Mouse (Mus musculus) adrenal gland, adult 18-20 months (tissue): ENCODE data around the gene Mad1l1. TPM values are rescaled to one million over a fixed set of nuclear protein-coding genes. Genes with fewer than 3 reads are reported as not detected.

Source experiments
- DNase-seq, 2 experiments: peaks; one replicate each; pipeline ENCODE4 v3.0.0; 2021 to 2022; ENCODE audit warnings: low spot score in 2 of 2
- total RNA-seq, 2 experiments: library from RNA; stranded (reverse); gene quantifications; 1 replicate in 1 of 2; 2 replicates in 1 of 2; pipeline ENCODE4 v1.2.3; 2021

Mad1l1 gene
- total RNA-seq, 2 experiments from 2014 or later, result 11.4 to 12.9 TPM

GRCm38 (mm10) chr5:139969151-139969948 is 352.0 kb downstream of the Mad1l1 start:
- DNase-seq, result no peak

DNA sequence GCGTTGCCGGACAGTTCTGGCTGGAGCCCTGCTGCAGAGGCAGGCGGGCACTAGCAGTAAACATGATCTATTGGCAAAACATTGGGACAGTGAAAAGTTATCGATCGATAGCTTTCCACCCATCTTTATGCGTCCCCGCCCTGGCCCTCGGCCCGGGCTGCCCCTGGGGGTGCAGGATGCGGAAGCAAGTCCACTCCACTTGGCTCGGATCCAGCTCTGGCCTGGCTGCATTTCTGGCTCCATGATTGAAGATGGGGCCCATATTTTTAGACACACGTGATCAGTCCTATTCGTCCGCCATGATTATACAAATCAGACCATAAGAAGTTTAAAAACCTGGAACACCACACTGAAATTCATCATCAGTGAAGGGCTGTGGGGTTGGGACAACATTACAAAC is 355.8 kb downstream of the Mad1l1 start:
- no peak for DNase-seq

DNA sequence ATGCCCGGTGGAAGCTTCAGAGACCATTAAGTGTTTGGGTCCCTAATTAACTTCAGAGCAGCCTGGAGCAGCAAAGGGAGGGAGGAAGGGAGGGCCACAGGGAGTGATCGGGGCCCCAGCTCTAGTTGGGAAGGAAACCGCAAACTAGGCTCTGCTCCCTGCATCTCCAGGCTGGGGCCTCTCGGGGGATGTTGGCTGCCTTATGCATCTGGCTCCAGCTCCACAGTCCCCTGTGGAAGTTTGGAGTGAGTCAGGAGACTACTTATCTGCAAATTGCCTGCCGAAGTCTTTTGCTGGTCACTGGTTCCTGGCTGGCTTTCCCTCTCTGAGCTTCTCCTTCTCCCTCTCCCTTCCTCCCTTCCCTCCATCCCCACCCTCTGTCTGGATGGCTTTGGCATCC is 357.0 kb downstream of the Mad1l1 start:
- DNase-seq, result no peak

GRCm38 (mm10) chr5:139959741-139960140 is 361.6 kb downstream of the Mad1l1 start:
- no peak for DNase-seq

Other genes with a start within 250 kb of the Mad1l1 start
- gene Nudt1, start 104 bp upstream of the Mad1l1 start, total RNA-seq, result 10 to 100 TPM; 13.5 to 17.6 TPM
- 10 to 100 TPM; 13.3 to 14.8 TPM for gene Mrm2, start 10.3 kb upstream of the Mad1l1 start, total RNA-seq
- 10 to 100 TPM; 13.8 to 13.9 TPM for gene Snx8, start 67.7 kb upstream of the Mad1l1 start, total RNA-seq
- gene Eif3b, start 97.8 kb upstream of the Mad1l1 start, total RNA-seq, result 100 to 1,000 TPM; 162 to 184 TPM
- gene Gm4869, start 124.1 kb upstream of the Mad1l1 start, total RNA-seq, result under 1 TPM; 0.13 to 0.16 TPM
- 10 to 100 TPM in 1 of 2 experiments, 1 to 10 TPM in 1; 6.3 to 10.6 TPM for gene Chst12, start 184.0 kb upstream of the Mad1l1 start, total RNA-seq
- gene Grifin, start 243.5 kb upstream of the Mad1l1 start, total RNA-seq, result not detected